Mouse (Mus musculus): ENCODE results near the gene Teddm2.

Gene Teddm2

GRCm38 (mm10) chr1:153899731-153900380 is at the start of gene Teddm2, which contains the start of gene Glul:
TSS of gene Teddm2 (minus strand) at chr1:153900228.
TSS of gene Glul (plus strand) at chr1:153899944.
- DNase-seq (ENCODE audit: low spot score in 2 of 2) = peak; percentile 91 to 93

GRCm38 (mm10) chr1:153947837-153948236 is 47.8 kb upstream of the Teddm2 start:
- DNase-seq (ENCODE audit: low spot score in 2 of 2) = no peak

GRCm38 (mm10) chr1:153946971-153947370 is 46.9 kb upstream of the Teddm2 start:
- DNase-seq (ENCODE audit: low spot score in 2 of 2) = no peak

- no peak for DNase-seq (ENCODE audit: low spot score in 2 of 2)
Measured at GRCm38 (mm10) chr1:153945181-153945580, 45.2 kb upstream of the Teddm2 start.

- no peak for DNase-seq (ENCODE audit: low spot score in 2 of 2)
Measured at GRCm38 (mm10) chr1:153940986-153941385, 41.0 kb upstream of the Teddm2 start.

GRCm38 (mm10) chr1:153937025-153937424 is 37.0 kb upstream of the Teddm2 start:
- no peak for DNase-seq (ENCODE audit: low spot score in 2 of 2)

- DNase-seq (ENCODE audit: low spot score in 2 of 2) = no peak
Measured at GRCm38 (mm10) chr1:153935844-153936380, 35.9 kb upstream of the Teddm2 start.

GRCm38 (mm10) chr1:153933772-153934171 is 33.7 kb upstream of the Teddm2 start:
- no peak for DNase-seq (ENCODE audit: low spot score in 2 of 2)

GRCm38 (mm10) chr1:153930431-153930830 is 30.4 kb upstream of the Teddm2 start:
- DNase-seq (ENCODE audit: low spot score in 2 of 2) = no peak

GRCm38 (mm10) chr1:153924395-153925385 is 24.7 kb upstream of the Teddm2 start:
- no peak for DNase-seq (ENCODE audit: low spot score in 2 of 2)

GRCm38 (mm10) chr1:153922571-153923021 is 22.6 kb upstream of the Teddm2 start:
- no peak for DNase-seq (ENCODE audit: low spot score in 2 of 2)

GRCm38 (mm10) chr1:153921642-153922041 is 21.6 kb upstream of the Teddm2 start:
- DNase-seq (ENCODE audit: low spot score in 2 of 2) = no peak

GRCm38 (mm10) chr1:153918521-153919206 is 18.6 kb upstream of the Teddm2 start:
- DNase-seq (ENCODE audit: low spot score in 2 of 2) = no peak

GRCm38 (mm10) chr1:153913869-153914268 is 13.8 kb upstream of the Teddm2 start:
- DNase-seq (ENCODE audit: low spot score in 2 of 2) = no peak

- no peak for DNase-seq (ENCODE audit: low spot score in 2 of 2)
Measured at GRCm38 (mm10) chr1:153911276-153911795, 11.3 kb upstream of the Teddm2 start.

GRCm38 (mm10) chr1:153910423-153910822 is 10.4 kb upstream of the Teddm2 start:
- DNase-seq (ENCODE audit: low spot score in 2 of 2) = no peak

GRCm38 (mm10) chr1:153909963-153910291 is 9.9 kb upstream of the Teddm2 start:
- no peak for DNase-seq (ENCODE audit: low spot score in 2 of 2)

GRCm38 (mm10) chr1:153909213-153909962 is 9.4 kb upstream of the Teddm2 start:
- DNase-seq (ENCODE audit: low spot score in 2 of 2) = no peak

GRCm38 (mm10) chr1:153908741-153909140 is 8.7 kb upstream of the Teddm2 start:
- DNase-seq (ENCODE audit: low spot score in 2 of 2) = no peak

GRCm38 (mm10) chr1:153908208-153908607 is 8.2 kb upstream of the Teddm2 start:
- DNase-seq (ENCODE audit: low spot score in 2 of 2) = no peak

- DNase-seq (ENCODE audit: low spot score in 2 of 2) = no peak
Measured at GRCm38 (mm10) chr1:153905884-153906283, 5.9 kb upstream of the Teddm2 start.
